Mouse (Mus musculus): ENCODE data around the gene Egln1.

DNA sequence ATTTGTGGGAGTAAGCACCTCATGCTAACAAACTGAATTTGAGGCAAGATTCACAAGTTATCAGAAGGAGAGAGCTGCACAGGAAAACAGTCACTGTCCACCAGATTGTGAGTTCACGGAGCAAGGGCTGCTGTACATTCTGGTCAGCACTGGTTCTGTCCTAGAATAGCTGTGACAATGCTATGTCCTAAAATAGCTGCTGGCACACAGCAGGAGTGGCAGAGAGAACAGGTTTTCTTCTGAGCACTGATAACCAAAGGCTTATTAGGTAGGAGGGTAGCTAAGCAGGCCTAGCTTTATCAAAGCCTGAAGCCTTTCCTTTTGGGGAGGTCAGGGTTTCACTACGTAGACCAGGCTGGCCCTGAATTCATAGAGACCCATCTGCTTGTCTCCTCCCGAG lies 88.9 kb downstream of the Egln1 start:
- TF ChIP-seq CTCF (conservative IDR thresholded peaks at IDR 0.05; ENCODE audit: low read length) (no peak), NANOG (IDR thresholded peaks at IDR 0.05; ENCODE audit: borderline replicate concordance, low read length) (no peak)

Data from E14TG2a.4 (cell line).